Mouse (Mus musculus) spleen, postnatal 0 days (tissue): ENCODE measurements around the gene Arid4b. TPM values are rescaled to one million over a fixed set of nuclear protein-coding genes. Genes with fewer than 3 reads are reported as not detected.

Experiments used
- polyA plus RNA-seq: library from polyadenylated mRNA; unstranded; fragments of >200 nt; fragmentation: Nextera tagmentation; extraction: Ambion mirVana; gene quantifications from 2 replicates; pipeline ENCODE4 v1.2.1, GENCODE M21; 2015

Arid4b gene
- 47.0 and 49.5 TPM in 2 replicates for polyA plus RNA-seq

DNA sequence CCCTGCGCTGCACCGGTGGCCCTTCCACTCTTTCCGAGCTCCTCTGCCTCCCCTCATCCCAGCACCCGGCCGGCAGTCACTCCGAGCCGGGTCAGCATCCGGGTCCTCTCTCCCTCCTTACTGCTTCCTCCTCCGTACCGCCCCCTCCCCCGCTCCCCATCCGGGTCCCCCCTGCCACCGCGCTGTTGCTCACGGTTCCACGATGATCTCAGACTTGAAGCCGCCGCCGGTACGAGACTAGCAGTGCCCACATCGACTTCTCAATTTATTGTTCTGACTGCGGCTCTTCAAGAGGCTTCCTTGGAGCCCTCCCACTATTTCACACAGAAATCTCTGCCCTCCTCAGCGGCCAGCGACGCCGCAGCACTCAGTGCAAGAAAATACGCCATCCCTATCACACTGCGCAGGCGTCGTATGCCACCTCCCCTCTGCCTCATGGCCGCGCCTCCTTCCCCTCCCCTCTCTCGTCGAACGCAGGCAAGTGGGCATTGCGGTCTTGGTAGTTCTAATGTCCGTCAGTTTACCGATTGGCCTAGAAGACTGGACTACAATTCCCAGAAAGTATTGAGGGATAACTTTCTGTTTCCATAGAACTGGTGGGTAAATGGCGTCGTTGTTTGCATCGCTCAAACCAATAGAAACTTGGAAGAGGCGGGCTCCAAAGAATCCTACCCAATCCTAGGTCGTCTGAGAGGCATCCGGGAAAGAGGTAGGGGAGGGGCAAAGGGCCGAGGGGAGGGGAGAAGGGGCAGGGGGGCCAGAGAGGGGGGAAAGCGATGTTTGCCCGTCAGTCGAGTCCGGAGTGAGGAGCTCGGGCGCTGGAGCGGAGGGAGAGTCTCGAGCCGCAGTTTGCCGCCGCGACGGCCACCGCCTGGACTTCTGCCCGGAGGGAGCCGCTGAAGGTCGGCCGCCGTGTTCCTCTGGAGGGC lies at the start of gene Arid4b, which contains the start of gene Ggps1:
Gene Arid4b (plus strand): TSS at position 220 of the 929 bp plus-strand sequence.
Gene Ggps1 (minus strand): TSS at position 476 of the 929 bp plus-strand sequence.

GRCm38 (mm10) chr13:14039292-14039965 lies 23.6 kb upstream of the Arid4b start, which contains the start of gene Tbce:
TSS of gene Tbce (minus strand) at chr13:14039638.

Other genes starting within 250 kb of the Arid4b start
- gene B3galnt2, start 108.8 kb upstream of the Arid4b start, polyA plus RNA-seq, result 26.4 and 28.2 TPM in 2 replicates
- gene Tbce, start 23.6 kb upstream of the Arid4b start, polyA plus RNA-seq, result 44.6 and 45.2 TPM in 2 replicates
- 18.5 and 22.4 TPM in 2 replicates for gene Ggps1, start 256 bp downstream of the Arid4b start, polyA plus RNA-seq